Mouse (Mus musculus) heart, adult 2 months (tissue): ENCODE results near the gene Mul1. TPM values are rescaled to one million over a fixed set of nuclear protein-coding genes. Genes with fewer than 3 reads are reported as not detected.

Source experiments
- DNase-seq, 2 experiments: peaks; one replicate each; pipeline ENCODE4 v3.0.0; 2021
- H3K27ac ChIP-seq: fragments of 200-600 bp; 2 replicates; pipeline ENCODE4 v1.8.1; 2022
- H3K27me3 ChIP-seq: fragments of 200-500 bp; 2 replicates; pipeline ENCODE4 v1.6.1; 2012; ENCODE audit warnings: mild to moderate bottlenecking, low read length, inconsistent platforms, mixed read lengths; ENCODE audit not compliant: control insufficient read depth, insufficient read depth
- H3K36me3 ChIP-seq: fragments of 200-500 bp; 2 replicates; pipeline ENCODE4 v1.6.1; 2012; ENCODE audit warnings: low read length, inconsistent platforms; ENCODE audit not compliant: control insufficient read depth, insufficient read depth
- H3K4me1 ChIP-seq: fragments of 200-500 bp; 2 replicates; pipeline ENCODE4 v1.6.1; 2011; ENCODE audit warnings: low read length; ENCODE audit not compliant: control insufficient read depth, insufficient read depth
- H3K4me3 ChIP-seq: fragments of 200-600 bp; 2 replicates; pipeline ENCODE4 v1.8.1; 2022
- H3K79me2 ChIP-seq: fragments of 200-500 bp; replicated peaks from 2 replicates; pipeline ENCODE4 v1.6.1; 2012; ENCODE audit warnings: mild to moderate bottlenecking, inconsistent platforms, low read length, moderate library complexity, mixed read lengths; ENCODE audit not compliant: control insufficient read depth, insufficient read depth
- H3K9ac ChIP-seq: fragments of 200-500 bp; 2 replicates; pipeline ENCODE4 v1.6.1; 2012; ENCODE audit warnings: low read depth, mild to moderate bottlenecking, control low read depth, inconsistent platforms, low read length, mixed read lengths
- CTCF ChIP-seq: fragments of 200-600 bp; IDR thresholded peaks from 2 replicates; pipeline ENCODE4 v1.8.1; 2022; ENCODE audit warnings: antibody characterized with exemption, mild to moderate bottlenecking, moderate library complexity
- EP300 ChIP-seq: fragments of 200-500 bp; IDR thresholded peaks from 2 replicates; pipeline ENCODE4 v1.6.1; 2011; ENCODE audit warnings: low read depth, low read length, control low read depth; ENCODE audit not compliant: insufficient read depth
- POLR2A ChIP-seq: fragments of 200-500 bp; IDR thresholded peaks from 2 replicates; pipeline ENCODE4 v1.6.1; 2011; ENCODE audit warnings: mild to moderate bottlenecking, low read depth, low read length, control low read depth; ENCODE audit not compliant: insufficient read depth
- WGBS: fragments of 180-500 bp; shearing (Covaris S2); methylation state at CpG from one replicate; pipeline ENCODE4 v1.1.7; 2018; 5-methylcytosine and 5-hydroxymethylcytosine counted together
- intact Hi-C: fragments of 180-260 bp; cut with DNase I; formaldehyde crosslinking; loops from one replicate; pipeline ENCODE4 v1.15.1; 2025
- polyA plus RNA-seq: library from polyadenylated mRNA; depleted of rRNA; stranded (reverse); fragments of >200 nt; gene quantifications from 2 replicates; pipeline ENCODE4 v1.2.3, GENCODE M21; 2012
- total RNA-seq, 2 experiments: library from RNA; stranded (reverse); gene quantifications; 2 replicates each; pipeline ENCODE4 v1.2.3; 2021

The Mul1 gene
- total and polyA plus RNA-seq, 3 experiments = 25.3 to 75.5 (median 75.0) TPM

DNA sequence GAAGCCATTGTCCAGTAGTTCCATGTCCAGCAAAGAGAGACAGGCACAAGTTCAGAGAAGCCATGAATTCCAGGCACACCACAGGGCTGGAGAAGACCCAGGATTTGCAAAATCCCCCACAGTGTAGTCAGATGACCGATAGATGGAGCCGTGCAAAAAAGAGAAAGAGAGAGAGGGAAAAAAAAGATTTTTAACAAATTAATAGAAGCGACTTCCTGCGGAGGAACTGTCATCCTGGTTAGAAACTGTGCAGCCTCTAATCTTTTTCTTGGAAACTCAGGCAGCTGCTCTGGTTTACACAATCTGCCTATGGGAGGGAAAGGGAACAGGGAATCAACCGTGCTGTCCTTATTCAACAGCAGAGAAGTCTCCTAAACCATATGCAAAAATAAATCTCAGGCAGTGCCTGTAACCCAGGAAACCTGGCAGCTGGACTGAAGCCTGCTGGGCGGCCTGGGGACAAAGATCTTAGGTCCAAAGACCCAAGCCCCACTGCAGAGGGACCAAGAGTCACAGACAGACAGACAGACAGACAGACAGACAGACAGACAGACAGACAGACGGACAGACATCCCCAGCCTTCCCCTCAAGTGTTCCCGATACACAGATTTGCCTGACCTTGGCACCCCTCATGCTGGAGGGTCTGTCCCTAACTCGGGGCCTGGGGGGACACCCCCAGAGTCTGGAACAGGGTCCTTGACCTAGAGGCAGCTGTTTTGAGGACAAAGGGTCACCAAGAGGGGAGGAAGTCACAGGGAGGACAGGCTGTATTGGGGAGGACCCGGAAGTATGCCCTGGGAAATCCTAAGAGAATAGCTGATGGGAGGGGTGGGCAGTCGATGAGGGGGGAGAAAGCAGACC is 28.7 kb downstream of the Mul1 start:
- intact Hi-C loops = loop anchor here (1.0 kb wide), 1 partner anchor 9 kb away; the partner anchor contains the start of gene Camk2n1
- H3K4me3 ChIP-seq = no peak overlapping the region
- no peaks in the 10 kb centered on the region for H3K36me3 ChIP-seq
- no peaks in the 10 kb centered on the region for H3K79me2 ChIP-seq
- peak overlapping the region; percentile 44; the same call in 1 of the 2 replicates for H3K27ac ChIP-seq
- 0 out of 2 replicates have a peak overlapping the region, but pooled peaks have one; percentile 32 for H3K9ac ChIP-seq
- TF ChIP-seq POLR2A (no peak), EP300 (no peak), CTCF (peak; percentile 58)
- H3K27me3 ChIP-seq = no peaks in the 10 kb centered on the region
- peaks cover 13% of the 10 kb centered on the region for H3K4me1 ChIP-seq
- DNase-seq = peak in 1 of 2 experiments; percentile 35
- 6% methylated on average over 11 of the region's 11 CpGs for WGBS

DNA sequence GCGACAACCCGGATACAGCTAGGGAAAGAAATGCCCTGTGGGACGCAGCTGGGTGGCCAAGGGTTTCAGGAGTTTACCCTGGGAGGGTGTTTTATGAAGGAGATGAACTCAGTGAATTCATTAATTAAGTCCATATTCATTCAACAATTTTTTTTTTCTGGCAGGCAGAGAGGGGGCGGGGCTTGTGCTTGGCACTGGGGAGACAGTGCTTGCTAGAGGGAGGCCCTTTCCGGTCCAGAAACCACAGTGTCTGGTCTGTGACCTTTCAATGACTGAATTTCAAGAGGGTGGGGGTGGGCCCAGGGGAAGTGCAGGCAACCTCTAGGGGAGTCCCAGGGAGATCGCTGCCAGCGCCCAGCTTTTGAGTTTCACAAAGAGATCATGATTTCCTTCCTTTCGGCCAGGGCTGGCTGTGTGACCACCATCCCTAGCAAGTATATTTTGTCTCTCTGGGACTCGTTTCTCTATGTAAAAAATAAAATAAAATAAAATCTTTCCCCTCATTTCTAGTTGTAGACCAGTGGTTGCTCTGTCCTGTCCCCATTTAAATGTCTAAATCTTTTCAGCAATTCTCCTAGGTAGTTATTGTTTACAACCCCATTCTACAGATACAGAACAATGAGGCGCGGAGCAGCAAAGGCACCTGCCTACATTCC is 29.5 kb downstream of the Mul1 start:
- H3K4me3 ChIP-seq = no peak overlapping the region
- intact Hi-C loops = loop anchor here (1.0 kb wide), 1 partner anchor 10 kb away; the partner anchor contains the start of gene Camk2n1
- H3K27me3 ChIP-seq = no peaks in the 10 kb centered on the region
- no peaks in the 10 kb centered on the region for H3K79me2 ChIP-seq
- TF ChIP-seq EP300 (0 out of 2 replicates have a peak, but pooled peaks have one; percentile 14), POLR2A (no peak), CTCF (peak; percentile 14; the same call in 1 of the 2 replicates)
- peak; percentile 87 to 88 for DNase-seq
- H3K27ac ChIP-seq = peak overlapping the region; percentile 44
- 9% methylated on average over 11 of the region's 11 CpGs for WGBS
- H3K4me1 ChIP-seq = peaks cover 13% of the 10 kb centered on the region
- H3K36me3 ChIP-seq = no peaks in the 10 kb centered on the region
- H3K9ac ChIP-seq = no peak overlapping the region

DNA sequence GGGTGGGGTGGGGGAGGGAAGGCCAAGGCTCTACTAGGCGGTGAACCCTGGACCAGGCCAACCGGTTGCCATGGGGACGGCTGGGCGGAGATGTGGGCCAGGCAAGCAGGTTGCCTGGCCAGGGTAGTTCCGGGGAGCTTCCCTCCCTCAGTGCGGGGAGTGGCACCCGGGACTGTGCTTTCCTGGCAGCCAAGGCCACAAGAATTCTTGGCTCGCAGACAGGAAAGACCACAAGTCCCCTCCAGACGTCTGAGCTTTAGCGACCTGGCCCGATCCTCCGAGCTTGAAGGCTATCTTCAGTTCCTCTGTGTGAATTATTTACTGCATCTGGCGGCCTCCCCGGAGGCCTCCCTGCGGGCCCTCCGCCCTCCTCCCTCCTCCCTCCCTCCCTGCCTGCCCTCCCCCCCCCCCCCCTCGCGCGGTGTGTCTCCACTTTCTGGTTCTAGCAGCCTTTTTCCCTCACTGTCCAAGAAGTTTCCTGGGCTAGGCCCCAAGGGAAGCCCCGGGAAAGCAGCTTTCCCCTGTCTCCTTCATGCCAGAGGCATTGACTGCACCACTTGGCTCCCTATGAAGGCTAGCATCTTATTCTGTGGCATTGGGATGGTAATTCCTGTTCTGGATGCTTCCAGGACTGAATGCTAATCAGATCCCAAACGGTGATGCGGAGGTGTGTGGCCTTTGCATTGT is 30.3 kb downstream of the Mul1 start:
- no peak for TF ChIP-seq EP300
- no peak for TF ChIP-seq POLR2A
- H3K36me3 ChIP-seq = no peaks in the 10 kb centered on the region
- H3K4me3 ChIP-seq = no peak overlapping the region
- peak; percentile 75 to 79 for DNase-seq
- intact Hi-C loops = loop anchor here (5.0 kb wide), 1 partner anchor 37 kb away; no protein-coding TSS in a partner anchor
- no peak overlapping the region for H3K9ac ChIP-seq
- peaks cover 13% of the 10 kb centered on the region for H3K4me1 ChIP-seq
- no peaks in the 10 kb centered on the region for H3K27me3 ChIP-seq
- peak overlapping the region; percentile 44 for H3K27ac ChIP-seq
- WGBS = 6% methylated on average over 19 of the region's 22 CpGs
- no peaks in the 10 kb centered on the region for H3K79me2 ChIP-seq

DNA sequence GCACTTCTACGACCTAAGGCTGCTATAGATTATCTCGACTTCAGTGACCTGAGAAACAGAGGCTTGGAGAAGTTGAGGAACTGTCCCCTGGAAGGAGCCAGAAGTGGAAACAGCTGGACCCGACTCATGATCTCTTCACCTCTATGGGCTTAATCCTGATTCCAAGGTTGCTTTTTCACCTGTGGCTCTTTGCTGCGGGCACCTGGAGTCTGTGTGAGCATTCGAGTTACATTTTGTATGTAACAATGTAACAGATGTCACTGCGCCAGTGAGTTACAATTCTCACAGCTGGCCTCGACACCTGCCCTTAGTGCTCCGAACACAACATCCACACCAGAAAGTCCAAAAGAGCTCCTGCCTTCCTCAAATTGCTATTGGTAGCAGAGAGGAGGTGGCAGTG is 31.0 kb downstream of the Mul1 start:
- intact Hi-C loops = loop anchor here (5.0 kb wide), 1 partner anchor 37 kb away; no protein-coding TSS in a partner anchor
- Histone ChIP-seq H3K79me2 (no peaks in the 10 kb centered on the region), H3K27me3 (no peaks in the 10 kb centered on the region), H3K9ac (no peak overlapping the region), H3K36me3 (no peaks in the 10 kb centered on the region), H3K27ac (no peak overlapping the region), H3K4me1 (peaks cover 13% of the 10 kb centered on the region), H3K4me3 (no peak overlapping the region)
- no peak for TF ChIP-seq CTCF
- no peak for TF ChIP-seq EP300
- TF ChIP-seq POLR2A = no peak
- DNase-seq = no peak
- 59% methylated on average over 8 of the region's 8 CpGs for WGBS

DNA sequence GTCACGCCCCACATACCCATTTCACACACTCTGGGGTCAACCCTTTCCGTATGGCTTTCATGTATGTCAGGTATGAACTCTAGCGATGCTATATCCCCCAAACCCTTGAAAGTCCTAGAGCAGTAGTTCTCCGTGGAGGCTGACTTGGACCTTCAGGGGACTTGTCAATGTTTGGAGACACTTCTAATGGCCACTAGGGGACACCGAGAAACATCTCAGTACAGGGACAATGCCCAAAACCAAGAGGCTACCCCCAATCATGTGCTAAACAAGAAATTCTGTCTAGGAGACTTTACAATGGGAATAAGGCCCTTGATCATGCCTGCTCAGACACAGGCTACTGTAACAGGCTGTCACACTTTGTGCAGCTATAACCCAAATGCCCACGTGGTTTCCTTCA is 32.2 kb downstream of the Mul1 start:
- H3K36me3 ChIP-seq = no peaks in the 10 kb centered on the region
- H3K4me1 ChIP-seq = peaks cover 13% of the 10 kb centered on the region
- no peak for TF ChIP-seq POLR2A
- peak; percentile 33 for TF ChIP-seq CTCF
- intact Hi-C loops = loop anchor here (5.0 kb wide), 1 partner anchor 36 kb away; no protein-coding TSS in a partner anchor
- no peak for DNase-seq
- H3K4me3 ChIP-seq = no peak overlapping the region
- H3K79me2 ChIP-seq = no peaks in the 10 kb centered on the region
- 65% methylated on average over 6 of the region's 6 CpGs for WGBS
- no peak overlapping the region for H3K27ac ChIP-seq
- no peak overlapping the region for H3K9ac ChIP-seq
- H3K27me3 ChIP-seq = no peaks in the 10 kb centered on the region
